Comparison of ENCODE assay signal across 24 mouse cellular contexts in genomic region chr9:50028573-50028972, GRCm38 (mm10).
"Had no signal": no experiment of that assay in that cellular context is flagged by ENCODE, and none has a peak within 500 bp of the region (broad histone marks: within the 10 kb centered on the region; RNA-seq: fewer than 3 reads in every experiment).

No protein-coding gene starts in this region.

- H3K4me2 ChIP-seq: heart, embryonic 13.5 days; heart, embryonic 15.5 days; hindbrain, embryonic 12.5 days; hindbrain, embryonic 13.5 days; hindbrain, embryonic 14.5 days; hindbrain, embryonic 15.5 days; intestine, embryonic 15.5 days; kidney, embryonic 15.5 days had no signal

- H3K4me3 ChIP-seq: heart, embryonic 13.5 days; heart, embryonic 15.5 days; hindbrain, embryonic 10.5 days; hindbrain, embryonic 12.5 days; hindbrain, embryonic 13.5 days; hindbrain, embryonic 15.5 days; intestine, embryonic 15.5 days; kidney, embryonic 15.5 days; layer of hippocampus, adult 2 months; left cerebral cortex, adult 2 months had no signal

- H3K27ac ChIP-seq: heart, embryonic 13.5 days; heart, embryonic 15.5 days; hindbrain, embryonic 10.5 days; hindbrain, embryonic 12.5 days; hindbrain, embryonic 13.5 days; hindbrain, embryonic 14.5 days; hindbrain, embryonic 15.5 days; hindbrain, postnatal 0 days; intestine, embryonic 15.5 days; kidney, embryonic 15.5 days; kidney, postnatal 0 days; layer of hippocampus, adult 2 months; left cerebral cortex, adult 2 months had no signal

- H3K4me1 ChIP-seq: heart, embryonic 13.5 days; heart, embryonic 15.5 days; intestine, embryonic 15.5 days had no signal

- ATAC-seq: hindbrain, embryonic 16.5 days; hindbrain, postnatal 0 days; inflammation-experienced regulatory T-cells, adult 6 months; intestine, embryonic 15.5 days; intestine, embryonic 16.5 days; intestine, postnatal 0 days had no signal

- H3K27me3 ChIP-seq: heart, embryonic 13.5 days; heart, embryonic 15.5 days; hindbrain, embryonic 12.5 days; hindbrain, embryonic 13.5 days; hindbrain, embryonic 15.5 days; intestine, embryonic 15.5 days; kidney, embryonic 15.5 days had no signal

- H3K9me3 ChIP-seq: heart, embryonic 13.5 days; heart, embryonic 15.5 days; hindbrain, embryonic 10.5 days; hindbrain, embryonic 12.5 days; hindbrain, embryonic 13.5 days; hindbrain, embryonic 15.5 days; intestine, embryonic 15.5 days; kidney, embryonic 15.5 days had no signal

- H3K36me3 ChIP-seq: heart, embryonic 13.5 days; heart, embryonic 15.5 days; hindbrain, embryonic 10.5 days; hindbrain, embryonic 12.5 days; hindbrain, embryonic 13.5 days; hindbrain, embryonic 15.5 days; intestine, embryonic 15.5 days; kidney, embryonic 15.5 days had no signal

- H3K9ac ChIP-seq: heart, embryonic 13.5 days; heart, embryonic 15.5 days; hindbrain, embryonic 12.5 days; hindbrain, embryonic 13.5 days; hindbrain, embryonic 14.5 days; hindbrain, embryonic 15.5 days; intestine, embryonic 15.5 days; kidney, embryonic 15.5 days had no signal

- DNase-seq: heart, postnatal 36 days; kidney, adult 11 months; kidney, adult 18-20 months; kidney, adult 2 months; kidney, adult 8-10 months; layer of hippocampus, adult 9-11 months; layer of hippocampus, postnatal 36 days had no signal
